Mouse (Mus musculus): ENCODE data around the gene Defa21.
A peak's percentile ranks its signal among the peaks of the same experiment; 100 is the strongest.
"Not testable (repeated sequence)": the region's sequence is repeated elsewhere in the genome, so short reads cannot be mapped to it uniquely, and the experiment has no call there.

Defa21 gene

GRCm38 (mm10) chr8:21025245-21025644 is at the start of gene Defa21:
TSS of gene Defa21 (plus strand) at chr8:21025545.
- DNase-seq: not testable (repeated sequence)

- DNase-seq: no peak
Observed at GRCm38 (mm10) chr8:20979846-20980245, 45.5 kb upstream of the Defa21 start.

- not testable (repeated sequence) for DNase-seq
Observed at GRCm38 (mm10) chr8:20994042-20994441, 31.3 kb upstream of the Defa21 start.

GRCm38 (mm10) chr8:20996776-20997175 is 28.6 kb upstream of the Defa21 start:
- no peak for DNase-seq

GRCm38 (mm10) chr8:20997291-20997690 is 28.1 kb upstream of the Defa21 start:
- no peak for DNase-seq

- peak; percentile 24 for DNase-seq
Observed at GRCm38 (mm10) chr8:21001171-21001570, 24.2 kb upstream of the Defa21 start.

- no peak for DNase-seq
Observed at GRCm38 (mm10) chr8:21006801-21007200, 18.5 kb upstream of the Defa21 start.

GRCm38 (mm10) chr8:21008578-21008977 is 16.8 kb upstream of the Defa21 start:
- DNase-seq: not testable (repeated sequence)

GRCm38 (mm10) chr8:21010548-21010947 is 14.8 kb upstream of the Defa21 start:
- DNase-seq: not testable (repeated sequence)

- DNase-seq: not testable (repeated sequence)
Observed at GRCm38 (mm10) chr8:21054747-21055146, 29.4 kb downstream of the Defa21 start, which contains the start of gene Defa23. TSS of gene Defa23 (plus strand) at chr8:21055047.

- DNase-seq: not testable (repeated sequence)
Observed at GRCm38 (mm10) chr8:21064738-21065137, 39.4 kb downstream of the Defa21 start, which contains the start of gene Defa35. TSS of gene Defa35 (plus strand) at chr8:21065038.

Measured in kidney, adult 18-20 months (tissue).